Mouse (Mus musculus) MEL (cell line): ENCODE data around the gene Qrich1. TPM values are rescaled to one million over a fixed set of nuclear protein-coding genes. Genes with fewer than 3 reads are reported as not detected.

ENCODE experiments used
- DNase-seq: peaks from one replicate; pipeline ENCODE4 v3.0.0; 2011; ENCODE audit warnings: low read depth, low spot score
- H3K27ac ChIP-seq: 2 replicates; pipeline ENCODE4 v1.5.1; 2012; ENCODE audit warnings: low read depth, mild to moderate bottlenecking, control low read depth, low read length, moderate library complexity; ENCODE audit not compliant: control insufficient read depth
- H3K27me3 ChIP-seq, 2 experiments: fragments of 150-350 bp in 1 of 2; sonication (generic) in 1 of 2; 2 replicates each; pipeline ENCODE4 v1.6.1; 2012; ENCODE audit warnings: low read length in 2 of 2, mild to moderate bottlenecking in 2 of 2, improper control_type of control experiment in 1 of 2, moderate library complexity in 1 of 2; ENCODE audit not compliant: insufficient read depth in 2 of 2, control insufficient read depth in 1 of 2
- H3K36me3 ChIP-seq, 2 experiments: 2 replicates each; pipeline ENCODE4 v1.6.1; 2012 to 2014; ENCODE audit warnings: low read length in 2 of 2, improper control_type of control experiment in 1 of 2, inconsistent platforms in 1 of 2, mild to moderate bottlenecking in 1 of 2; ENCODE audit not compliant: insufficient read depth in 2 of 2, control insufficient read depth in 1 of 2
- H3K4me1 ChIP-seq, 2 experiments: fragments of 150-350 bp in 1 of 2; sonication (generic) in 1 of 2; 2 replicates each; pipeline ENCODE4 v1.6.1; 2012; ENCODE audit warnings: low read length in 2 of 2, improper control_type of control experiment in 1 of 2, mild to moderate bottlenecking in 1 of 2; ENCODE audit not compliant: insufficient read depth in 2 of 2, control insufficient read depth in 1 of 2
- H3K4me3 ChIP-seq, 2 experiments: fragments of 150-350 bp in 1 of 2; sonication (generic) in 1 of 2; 2 replicates each; pipeline ENCODE4 v1.5.1; 2012; ENCODE audit warnings: low read depth in 2 of 2, low read length in 2 of 2, mild to moderate bottlenecking in 2 of 2, moderate library complexity in 2 of 2, control low read depth in 1 of 2, improper control_type of control experiment in 1 of 2; ENCODE audit not compliant: control insufficient read depth in 1 of 2, insufficient read depth in 1 of 2
- H3K79me2 ChIP-seq: 2 replicates; pipeline ENCODE4 v1.6.1; 2012; ENCODE audit warnings: mild to moderate bottlenecking, low read length, moderate library complexity; ENCODE audit not compliant: control insufficient read depth, poor library complexity, insufficient read depth
- H3K9ac ChIP-seq: 2 replicates; pipeline ENCODE4 v1.6.1; 2012; ENCODE audit warnings: low read depth, mild to moderate bottlenecking, control low read depth, low read length, moderate library complexity; ENCODE audit not compliant: control insufficient read depth, poor library complexity, severe bottlenecking
- H3K9me3 ChIP-seq: fragments of 150-350 bp; sonication (generic); replicated peaks from 2 replicates; pipeline ENCODE4 v1.6.1; 2012; ENCODE audit warnings: mild to moderate bottlenecking, low read length, improper control_type of control experiment, moderate library complexity; ENCODE audit not compliant: insufficient read depth
- BHLHE40 ChIP-seq: IDR thresholded peaks from 2 replicates; pipeline ENCODE4 v1.6.1; 2012; ENCODE audit warnings: low read depth, mild to moderate bottlenecking, inconsistent platforms, low read length, improper control_type of control experiment, borderline replicate concordance
- CHD1 ChIP-seq: IDR thresholded peaks from 2 replicates; pipeline ENCODE4 v1.6.1; 2012; ENCODE audit warnings: low read depth, mild to moderate bottlenecking, inconsistent platforms, low read length, improper control_type of control experiment
- CTCF ChIP-seq, 3 experiments: IDR thresholded peaks in 2 of 3; conservative IDR thresholded peaks in 1 of 3; 2 replicates each; pipeline ENCODE4 v1.5.1; 2011 to 2012; ENCODE audit warnings: low read length in 3 of 3, low read depth in 2 of 3, mild to moderate bottlenecking in 2 of 3, improper control_type of control experiment in 1 of 3, inconsistent platforms in 1 of 3, mixed read lengths in 1 of 3, moderate library complexity in 1 of 3; ENCODE audit not compliant: control insufficient read depth in 1 of 3, insufficient read depth in 1 of 3, poor library complexity in 1 of 3, severe bottlenecking in 1 of 3
- E2F4 ChIP-seq: IDR thresholded peaks from 2 replicates; pipeline ENCODE4 v1.6.1; 2011; ENCODE audit warnings: low read depth, low read length, improper control_type of control experiment, borderline replicate concordance
- ELF1 ChIP-seq: IDR thresholded peaks from 2 replicates; pipeline ENCODE4 v1.6.1; 2014; ENCODE audit warnings: low read depth, mild to moderate bottlenecking, inconsistent platforms, low read length, improper control_type of control experiment, moderate library complexity
- EP300 ChIP-seq, 2 experiments: IDR thresholded peaks; 2 replicates each; pipeline ENCODE4 v1.6.1; 2011; ENCODE audit warnings: improper control_type of control experiment in 2 of 2, low read length in 2 of 2, low read depth in 1 of 2, mild to moderate bottlenecking in 1 of 2
- ETS1 ChIP-seq: IDR thresholded peaks from 2 replicates; pipeline ENCODE4 v1.6.1; 2012; ENCODE audit warnings: low read depth, mild to moderate bottlenecking, inconsistent platforms, low read length, improper control_type of control experiment, moderate library complexity
- GABPA ChIP-seq: IDR thresholded peaks from 2 replicates; pipeline ENCODE4 v1.6.1; 2012; ENCODE audit warnings: low read depth, mild to moderate bottlenecking, inconsistent platforms, low read length, improper control_type of control experiment, moderate library complexity
- GATA1 ChIP-seq: IDR thresholded peaks from 2 replicates; pipeline ENCODE4 v1.6.1; 2011; ENCODE audit warnings: low read depth, low read length, improper control_type of control experiment
- HCFC1 ChIP-seq: IDR thresholded peaks from 2 replicates; pipeline ENCODE4 v1.6.1; 2012; ENCODE audit warnings: low read depth, mild to moderate bottlenecking, inconsistent platforms, low read length, improper control_type of control experiment, moderate library complexity
- JUND ChIP-seq: IDR thresholded peaks from 2 replicates; pipeline ENCODE4 v1.6.1; 2011; ENCODE audit warnings: low read depth, mild to moderate bottlenecking, improper control_type of control experiment, low read length
- KAT2A ChIP-seq: conservative IDR thresholded peaks from 2 replicates; pipeline ENCODE4 v1.6.1; 2012; ENCODE audit warnings: low read depth, low read length, improper control_type of control experiment, inconsistent platforms
- MAFK ChIP-seq: IDR thresholded peaks from 2 replicates; pipeline ENCODE4 v1.6.1; 2011; ENCODE audit warnings: low read depth, mild to moderate bottlenecking, low read length, improper control_type of control experiment, borderline replicate concordance
- MAX ChIP-seq: IDR thresholded peaks from 2 replicates; pipeline ENCODE4 v1.6.1; 2011; ENCODE audit warnings: low read length, improper control_type of control experiment
- MAZ ChIP-seq: IDR thresholded peaks from 2 replicates; pipeline ENCODE4 v1.6.1; 2012; ENCODE audit warnings: low read depth, mild to moderate bottlenecking, inconsistent platforms, low read length, improper control_type of control experiment
- MEF2A ChIP-seq: IDR thresholded peaks from 2 replicates; pipeline ENCODE4 v1.6.1; 2014; ENCODE audit warnings: low read depth, mild to moderate bottlenecking, inconsistent platforms, low read length, improper control_type of control experiment; ENCODE audit not compliant: poor library complexity, insufficient replicate concordance, severe bottlenecking; ENCODE audit errors: extremely low read depth
- MXI1 ChIP-seq: IDR thresholded peaks from 2 replicates; pipeline ENCODE4 v1.6.1; 2011; ENCODE audit warnings: mild to moderate bottlenecking, low read depth, low read length, improper control_type of control experiment
- MYB ChIP-seq: IDR thresholded peaks from 2 replicates; pipeline ENCODE4 v1.6.1; 2011; ENCODE audit warnings: mild to moderate bottlenecking, low read depth, low read length, improper control_type of control experiment
- MYC ChIP-seq: IDR thresholded peaks from 2 replicates; pipeline ENCODE4 v1.6.1; 2011; ENCODE audit warnings: low read depth, mild to moderate bottlenecking, low read length, improper control_type of control experiment, moderate library complexity
- NELFE ChIP-seq: IDR thresholded peaks from 2 replicates; pipeline ENCODE4 v1.6.1; 2011; ENCODE audit warnings: low read depth, low read length, improper control_type of control experiment
- NRF1 ChIP-seq: IDR thresholded peaks from 2 replicates; pipeline ENCODE4 v1.6.1; 2014; ENCODE audit warnings: low read depth, mild to moderate bottlenecking, inconsistent platforms, low read length, improper control_type of control experiment, moderate library complexity; ENCODE audit not compliant: poor library complexity, insufficient read depth, severe bottlenecking
- POLR2A ChIP-seq, 2 experiments: IDR thresholded peaks; 2 replicates each; pipeline ENCODE4 v1.6.1; 2011 to 2012; ENCODE audit warnings: low read length in 2 of 2, mild to moderate bottlenecking in 2 of 2, control low read depth in 1 of 2, improper control_type of control experiment in 1 of 2, low read depth in 1 of 2, moderate library complexity in 1 of 2; ENCODE audit not compliant: control insufficient read depth in 1 of 2, insufficient read depth in 1 of 2, poor library complexity in 1 of 2
- POLR2AphosphoS2 ChIP-seq: IDR thresholded peaks from 2 replicates; pipeline ENCODE4 v1.6.1; 2011; ENCODE audit warnings: low read length, improper control_type of control experiment
- POLR2AphosphoS5 ChIP-seq: IDR thresholded peaks from 2 replicates; pipeline ENCODE4 v1.6.1; 2012; ENCODE audit warnings: low read depth, borderline replicate concordance, mild to moderate bottlenecking, inconsistent platforms, low read length, moderate library complexity, mixed read lengths
- RAD21 ChIP-seq: IDR thresholded peaks from 2 replicates; pipeline ENCODE4 v1.6.1; 2011; ENCODE audit warnings: mild to moderate bottlenecking, low read depth, low read length, improper control_type of control experiment
- SIN3A ChIP-seq: IDR thresholded peaks from 2 replicates; pipeline ENCODE4 v1.6.1; 2012; ENCODE audit warnings: low read length, improper control_type of control experiment, inconsistent platforms
- TAL1 ChIP-seq: IDR thresholded peaks from 2 replicates; pipeline ENCODE4 v1.6.1; 2012; ENCODE audit warnings: mild to moderate bottlenecking, inconsistent platforms, low read length, moderate library complexity, mixed read lengths
- TBP ChIP-seq: IDR thresholded peaks from 2 replicates; pipeline ENCODE4 v1.8.0; 2011; ENCODE audit warnings: low read depth, low read length, improper control_type of control experiment
- TCF12 ChIP-seq: IDR thresholded peaks from 2 replicates; pipeline ENCODE4 v1.6.1; 2014; ENCODE audit warnings: low read depth, mild to moderate bottlenecking, inconsistent platforms, low read length, improper control_type of control experiment, moderate library complexity
- UBTF ChIP-seq: IDR thresholded peaks from 2 replicates; pipeline ENCODE4 v1.6.1; 2012; ENCODE audit warnings: low read depth, mild to moderate bottlenecking, inconsistent platforms, low read length, improper control_type of control experiment, moderate library complexity, borderline replicate concordance; ENCODE audit not compliant: insufficient read depth
- USF1 ChIP-seq: IDR thresholded peaks from 2 replicates; pipeline ENCODE4 v1.6.1; 2014; ENCODE audit warnings: low read depth, mild to moderate bottlenecking, inconsistent platforms, low read length, improper control_type of control experiment, moderate library complexity
- USF2 ChIP-seq, 2 experiments: IDR thresholded peaks; 2 replicates each; pipeline ENCODE4 v1.6.1; 2011 to 2012; ENCODE audit warnings: improper control_type of control experiment in 2 of 2, low read length in 2 of 2, borderline replicate concordance in 1 of 2, inconsistent platforms in 1 of 2, low read depth in 1 of 2, mild to moderate bottlenecking in 1 of 2; ENCODE audit not compliant: insufficient read depth in 1 of 2
- ZC3H11A ChIP-seq: IDR thresholded peaks from 2 replicates; pipeline ENCODE4 v1.6.1; 2012; ENCODE audit warnings: low read depth, mild to moderate bottlenecking, inconsistent platforms, low read length, improper control_type of control experiment
- ZKSCAN1 ChIP-seq: IDR thresholded peaks from 2 replicates; pipeline ENCODE4 v1.6.1; 2012; ENCODE audit warnings: low read depth, mild to moderate bottlenecking, inconsistent platforms, low read length, improper control_type of control experiment, moderate library complexity
- ZMIZ1 ChIP-seq: IDR thresholded peaks from 2 replicates; pipeline ENCODE4 v1.6.1; 2012; ENCODE audit warnings: low read depth, mild to moderate bottlenecking, inconsistent platforms, low read length, improper control_type of control experiment, moderate library complexity
- ZNF384 ChIP-seq: IDR thresholded peaks from 2 replicates; pipeline ENCODE4 v1.6.1; 2012; ENCODE audit warnings: low read depth, mild to moderate bottlenecking, inconsistent platforms, low read length, improper control_type of control experiment
- polyA plus RNA-seq, 2 experiments: library from polyadenylated mRNA; stranded (reverse) in 1 of 2; unstranded in 1 of 2; fragments of >175 nt in 1 of 2; fragments of >200 nt in 1 of 2; gene quantifications; 2 replicates each; pipeline versions ENCODE4 v1.2.1 to v1.2.4; 2012; ENCODE audit warnings: low replicate concordance in 2 of 2, low read depth in 1 of 2; ENCODE audit not compliant: insufficient read length in 2 of 2, insufficient read depth in 1 of 2, missing spikeins in 1 of 2
- total RNA-seq: library from RNA; depleted of rRNA; stranded (reverse); fragments of 300-350 nt; gene quantifications from 2 replicates; pipeline ENCODE4 v1.2.3, GENCODE M21; 2012

Gene Qrich1
- total and polyA plus RNA-seq, 3 experiments, result 84.5 to 161 (median 126) TPM

DNA sequence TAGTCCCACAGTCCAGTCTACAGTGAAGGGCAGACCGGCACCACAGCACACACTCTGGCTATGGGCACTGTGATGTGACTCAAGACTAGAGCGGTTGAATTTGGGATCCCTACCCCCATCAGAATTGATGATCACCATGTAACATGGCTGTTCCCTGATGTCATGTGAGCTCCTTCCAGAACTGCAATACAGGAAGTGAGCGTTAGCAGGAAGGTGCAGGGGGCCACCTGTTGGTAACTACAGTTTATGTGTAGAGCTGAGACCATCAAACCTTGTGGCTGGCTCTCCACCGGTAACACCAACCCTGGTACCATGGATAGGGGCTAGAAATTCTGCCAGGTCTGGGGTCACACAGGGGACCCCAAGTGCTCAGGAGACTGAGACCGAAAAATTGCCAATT, 72.6 kb downstream of the Qrich1 start:
- Histone ChIP-seq H3K9me3 (no peaks in the 10 kb centered on the region), H3K79me2 (no peaks in the 10 kb centered on the region), H3K27ac (no peak overlapping the region), H3K9ac (no peak overlapping the region), H3K4me1 (peaks cover 0 to 5% of the 10 kb centered on the region in 2 experiments; a peak in 3 of 4 replicates), H3K4me3 (no peak overlapping the region), H3K27me3 (no peaks in the 10 kb centered on the region), H3K36me3 (peaks cover 0 to 4% of the 10 kb centered on the region in 2 experiments; a peak in 1 of 4 replicates)
- DNase-seq, result peak; percentile 37
- TF ChIP-seq CTCF (IDR thresholded peaks at IDR 0.05 in 2 of 3, conservative IDR thresholded peaks at IDR 0.05 in 1 of 3; ENCODE audit: control insufficient read depth in 1 of 3, insufficient read depth in 1 of 3, low read depth in 2 of 3, low read length in 3 of 3, poor library complexity in 1 of 3, severe bottlenecking in 1 of 3) (peak in 2 of 3 experiments; percentile 8 to 47; a peak in 2 of 6 replicates), TAL1 (no peak), ZMIZ1 (no peak), UBTF (no peak), MAZ (no peak), MYC (no peak), ZC3H11A (no peak), KAT2A (no peak), CHD1 (no peak), ELF1 (peak; percentile 80), POLR2AphosphoS5 (no peak), GATA1 (no peak), MAX (no peak), POLR2A (IDR thresholded peaks at IDR 0.05; ENCODE audit: control insufficient read depth in 1 of 2, insufficient read depth in 1 of 2, low read depth in 1 of 2, low read length in 2 of 2, poor library complexity in 1 of 2) (no peak), EP300 (IDR thresholded peaks at IDR 0.05; ENCODE audit: low read depth in 1 of 2, low read length in 2 of 2) (no peak), USF1 (peak; percentile 72; the same call in 1 of the 2 replicates), ZKSCAN1 (no peak), MXI1 (no peak), E2F4 (no peak), RAD21 (peak; percentile 33), USF2 (IDR thresholded peaks at IDR 0.05; ENCODE audit: borderline replicate concordance in 1 of 2, insufficient read depth in 1 of 2, low read depth in 1 of 2, low read length in 2 of 2) (no peak), SIN3A (no peak), GABPA (no peak), TCF12 (no peak), NRF1 (no peak), POLR2AphosphoS2 (no peak), BHLHE40 (no peak), TBP (no peak), ZNF384 (no peak), MEF2A (no peak), ETS1 (no peak), MYB (no peak), HCFC1 (no peak), JUND (no peak), MAFK (no peak), NELFE (no peak)
- TF ChIP-seq, all 39 proteins: peak for 4
